Mouse (Mus musculus) common myeloid progenitor, adult 5-6 weeks (primary cell): ENCODE data around the gene Vegfa. TPM values are rescaled to one million over a fixed set of nuclear protein-coding genes. Genes with fewer than 3 reads are reported as not detected.
"Not testable (repeated sequence)": the region's sequence is repeated elsewhere in the genome, so short reads cannot be mapped to it uniquely, and the experiment has no call there.

Experiments used
- ATAC-seq: replicated peaks from 2 replicates; pipeline ENCODE4 v1.8.0; 2016; ENCODE audit warnings: low read depth, mild to moderate bottlenecking, moderate TSS enrichment, inconsistent platforms; ENCODE audit not compliant: poor library complexity, severe bottlenecking
- total RNA-seq: library from RNA; stranded (forward); fragments of 200-1000, 187-1606 nt; gene quantifications from 2 replicates; pipeline ENCODE4 v1.2.3, GENCODE M21; 2017

Vegfa gene
- total RNA-seq, 1 experiment from 2014 or later = 17.9 TPM

DNA sequence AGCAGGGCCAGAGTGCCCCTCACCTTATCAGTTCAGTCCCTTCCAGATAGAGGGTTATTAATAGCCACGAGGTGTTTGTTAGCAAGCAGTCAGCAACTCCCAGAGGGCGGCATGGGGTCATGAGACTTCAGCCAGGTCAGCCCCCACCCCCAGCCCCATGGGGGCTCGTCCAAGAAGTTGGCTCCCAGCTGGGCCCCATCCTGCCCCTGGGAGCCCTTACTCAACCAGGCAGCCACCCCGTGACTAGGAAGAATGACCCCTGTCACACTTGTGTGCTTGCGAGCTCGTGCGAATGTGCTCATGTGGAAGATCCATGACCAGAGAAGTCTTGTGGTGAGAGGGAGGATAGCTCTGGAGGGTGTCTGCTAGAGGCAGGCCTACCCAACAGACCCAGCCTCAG lies 23.0 kb downstream of the Vegfa start:
- ATAC-seq = no peak

DNA sequence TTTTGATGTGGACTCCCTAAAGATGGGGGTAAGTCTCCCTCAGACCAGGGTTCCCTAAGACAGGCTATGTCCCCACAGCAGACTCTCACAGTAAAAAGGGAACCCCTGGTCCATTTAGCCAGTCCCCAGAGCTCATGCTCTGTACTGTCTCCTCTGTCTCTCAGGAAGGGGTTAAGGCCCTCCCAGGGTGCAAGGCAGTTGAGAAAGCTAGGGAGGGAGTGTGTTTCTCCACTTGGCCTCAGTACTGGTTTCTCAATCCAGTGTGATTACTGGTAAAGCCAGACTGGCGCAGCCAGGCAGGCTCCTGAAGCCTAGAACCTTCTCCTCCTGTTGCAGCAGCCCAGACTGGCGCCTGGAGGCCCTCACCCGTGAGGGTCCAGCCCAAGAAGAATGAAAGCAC lies 26.7 kb downstream of the Vegfa start:
- peak; percentile 48; the same call in 1 of the 2 replicates for ATAC-seq

DNA sequence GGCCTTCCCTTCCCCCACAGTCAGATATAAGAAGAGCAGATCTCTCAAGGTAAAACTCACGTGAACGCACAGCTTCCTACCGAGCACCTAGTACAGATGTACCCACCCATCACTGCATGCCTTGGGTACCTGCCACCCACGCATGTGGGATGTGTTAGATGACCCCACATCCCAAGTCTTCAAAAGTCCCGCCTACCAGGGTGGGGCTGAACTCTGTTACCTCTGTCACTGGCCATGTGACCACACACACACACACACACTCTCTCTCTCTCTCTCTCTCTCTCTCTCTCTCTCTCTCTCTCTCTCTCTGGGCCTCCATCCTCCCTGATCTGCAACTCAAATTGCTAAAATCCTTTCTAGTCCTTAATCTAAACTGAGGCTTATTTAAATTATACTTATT lies 27.7 kb downstream of the Vegfa start:
- no peak for ATAC-seq

DNA sequence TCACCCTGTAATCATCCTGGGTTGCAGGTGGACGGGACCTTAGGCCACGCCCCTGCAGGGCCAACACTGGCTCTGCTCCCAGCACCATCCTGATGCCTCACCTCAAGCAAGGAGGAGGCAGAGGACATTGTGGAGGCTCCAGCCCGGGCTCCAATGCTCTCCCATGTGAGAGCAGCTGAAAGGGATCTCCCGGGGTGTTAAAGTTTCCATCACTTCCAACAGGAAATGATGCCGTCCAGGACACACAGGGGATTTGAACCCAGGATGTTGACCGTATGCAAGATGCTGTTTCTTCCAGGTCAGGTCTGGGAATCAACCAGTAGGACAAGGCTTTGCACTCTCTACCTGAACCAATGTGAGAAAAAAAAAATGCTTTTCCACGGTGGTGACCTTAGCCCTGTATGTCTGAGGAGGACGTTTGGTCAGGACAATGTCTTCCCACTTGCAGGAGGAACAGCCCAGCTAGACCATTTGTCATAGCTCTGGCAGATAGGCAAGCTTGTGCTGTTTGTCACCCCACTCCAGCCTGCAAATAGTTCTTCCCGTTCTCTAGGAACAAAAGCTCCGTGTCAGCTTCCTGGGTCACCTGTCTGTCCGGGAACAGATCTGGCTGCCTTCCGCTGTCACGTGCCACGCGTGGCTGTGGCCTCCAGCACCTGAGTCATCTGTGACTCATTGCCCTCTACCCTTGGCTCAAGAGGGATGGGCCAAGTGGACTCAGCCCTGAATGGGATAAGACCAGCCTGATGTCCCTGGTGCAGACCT lies 28.3 kb downstream of the Vegfa start:
- no peak for ATAC-seq

DNA sequence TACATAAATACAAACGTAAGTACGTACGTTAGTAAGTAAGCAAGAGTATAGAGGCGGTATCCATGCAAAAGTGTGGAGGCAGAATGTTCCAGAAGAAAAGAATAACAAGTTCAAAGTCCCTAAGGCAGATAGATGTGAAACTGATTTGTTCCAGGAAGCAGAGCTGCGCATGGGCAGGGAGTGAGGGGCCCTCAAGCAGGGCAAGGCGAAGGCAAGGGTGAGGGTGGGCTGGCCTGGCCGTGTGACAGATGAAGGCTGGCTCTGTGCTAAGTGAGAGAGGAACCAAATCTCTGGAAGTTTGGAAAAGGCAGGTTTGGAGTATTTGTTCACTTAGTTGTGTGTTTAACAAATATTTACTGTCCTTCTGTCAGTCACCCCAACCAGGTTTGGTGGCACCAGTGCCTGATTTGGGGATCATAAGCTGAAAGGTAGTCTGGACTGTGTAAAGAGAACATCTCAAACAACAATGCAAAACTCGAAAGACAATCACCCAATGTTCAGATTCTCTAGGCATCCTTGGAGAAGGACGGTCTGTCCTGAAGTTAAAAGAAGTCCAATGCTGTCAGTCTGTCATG lies 32.7 kb downstream of the Vegfa start:
- no peak for ATAC-seq

DNA sequence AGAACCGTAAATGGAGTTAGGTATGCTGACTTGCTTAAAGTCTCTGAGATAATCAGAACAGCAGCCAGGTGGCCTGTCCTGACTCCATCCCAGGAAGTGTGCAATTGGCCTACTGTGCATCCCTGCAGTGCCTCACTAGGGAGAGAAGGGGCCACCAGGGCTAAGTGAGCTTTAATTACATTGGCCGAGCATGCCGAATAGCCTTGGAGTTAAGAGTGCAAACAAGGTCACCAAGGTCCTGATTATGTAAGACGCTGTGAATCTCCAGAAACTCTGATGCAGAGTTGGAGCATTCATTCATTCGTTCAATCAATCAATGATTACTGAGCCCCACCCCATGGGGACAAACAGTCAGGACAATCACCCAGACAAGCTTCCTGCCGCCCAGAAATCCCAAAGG lies 33.8 kb downstream of the Vegfa start:
- no peak for ATAC-seq

DNA sequence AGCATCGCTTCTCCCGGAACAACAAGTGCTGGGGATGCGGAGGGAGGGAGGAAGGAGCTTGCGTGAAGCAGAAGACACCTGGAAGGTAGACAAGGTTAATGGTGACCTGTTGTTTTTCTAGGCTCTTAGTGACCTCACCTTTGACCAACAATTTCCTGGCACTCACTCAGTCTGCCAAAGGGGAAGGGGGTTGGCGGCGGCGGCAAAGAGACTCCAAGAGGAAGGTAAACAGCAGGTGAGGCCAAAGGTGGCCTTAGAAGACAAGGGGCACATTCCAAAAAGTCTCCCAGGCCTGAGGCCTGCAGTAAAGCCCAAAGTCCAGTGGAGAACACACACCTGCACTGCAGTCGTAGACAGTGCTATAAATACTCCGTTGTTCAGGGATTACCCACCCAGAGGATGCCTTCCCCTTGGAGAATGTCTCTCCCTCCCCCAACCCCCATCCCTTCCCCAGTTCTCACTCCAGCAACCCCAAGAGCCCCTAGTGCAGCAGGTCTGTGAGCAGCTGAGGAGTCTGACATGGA lies 35.2 kb downstream of the Vegfa start:
- ATAC-seq = no peak

DNA sequence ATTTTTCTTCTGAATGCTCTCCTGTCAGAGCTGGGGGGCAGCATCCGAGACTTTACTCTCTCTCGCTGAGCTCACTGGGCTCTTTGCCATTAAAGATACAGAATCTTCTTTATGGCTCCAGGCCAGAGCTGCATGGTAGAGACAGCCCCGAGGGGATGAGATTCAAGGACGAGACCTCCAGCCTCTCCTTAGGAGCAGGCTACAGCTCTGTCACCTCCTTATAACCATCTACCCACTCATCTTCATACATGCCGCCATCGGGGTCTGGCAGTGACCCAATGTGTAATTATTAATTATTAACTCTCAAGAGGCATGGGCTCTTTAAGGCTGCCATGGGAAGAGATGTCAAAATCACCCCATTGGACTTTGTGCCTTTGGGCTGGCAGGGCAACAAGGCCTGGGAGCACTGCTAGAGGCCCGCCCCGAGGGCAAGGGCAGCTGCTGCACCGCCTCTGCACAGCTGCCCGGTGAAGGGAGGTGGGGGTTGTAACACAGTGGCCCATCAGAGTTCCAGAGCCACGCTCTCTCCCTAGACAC lies 37.8 kb downstream of the Vegfa start:
- ATAC-seq = no peak

DNA sequence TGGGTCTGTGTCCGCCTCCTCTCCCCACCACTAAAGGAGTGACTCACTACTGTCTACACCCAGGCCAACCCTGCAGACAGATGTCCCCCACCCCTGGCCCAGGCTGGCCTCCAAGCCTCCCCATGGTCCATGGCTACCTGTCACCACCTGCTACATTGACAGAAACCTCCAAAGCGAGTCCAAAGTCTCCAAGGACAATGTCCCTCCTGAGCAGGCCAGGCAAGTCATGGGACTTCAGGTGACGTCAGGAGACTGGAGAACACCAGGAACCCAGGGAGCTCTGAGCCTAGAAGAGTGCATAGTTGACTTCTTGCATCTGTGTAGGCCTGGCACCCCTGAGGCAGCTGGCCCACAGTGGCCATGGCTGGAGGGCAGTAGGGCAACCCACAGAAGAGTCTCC lies 45.3 kb downstream of the Vegfa start:
- ATAC-seq = no peak

DNA sequence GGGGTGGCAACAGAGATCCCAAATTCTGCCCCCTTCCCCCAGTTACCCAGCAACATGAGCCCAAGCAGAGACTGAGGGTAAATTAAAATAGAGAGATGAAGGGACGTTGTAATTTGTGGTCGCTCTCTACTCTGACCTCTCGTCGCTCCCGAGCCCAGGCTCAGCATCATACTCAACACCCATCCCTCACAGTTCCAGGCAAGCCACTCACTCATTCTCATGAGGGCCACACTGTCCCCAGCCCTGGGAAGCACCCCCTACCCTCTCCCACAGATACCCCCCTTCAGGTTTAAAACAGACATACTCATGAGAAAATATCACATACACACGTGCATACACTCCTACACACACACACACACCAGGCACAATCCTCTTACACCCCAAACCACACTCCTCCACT lies 45.8 kb downstream of the Vegfa start:
- no peak for ATAC-seq

DNA sequence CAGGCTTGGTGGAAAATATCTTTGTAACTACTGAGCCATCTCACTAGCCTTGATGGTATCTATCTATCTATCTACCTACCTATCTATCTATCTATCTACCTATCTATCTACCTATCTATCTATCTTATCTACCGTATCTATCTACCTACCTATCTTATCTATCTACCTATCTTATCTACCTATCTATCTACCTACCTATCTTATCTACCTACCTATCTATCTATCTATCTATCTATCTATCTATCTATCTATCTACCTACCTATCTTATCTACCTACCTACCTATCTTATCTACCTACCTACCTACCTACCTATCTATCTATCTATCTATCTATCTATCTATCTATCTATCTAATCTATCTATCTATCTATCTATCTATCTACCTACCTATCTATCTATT lies 49.0 kb downstream of the Vegfa start:
- ATAC-seq = not testable (repeated sequence)

DNA sequence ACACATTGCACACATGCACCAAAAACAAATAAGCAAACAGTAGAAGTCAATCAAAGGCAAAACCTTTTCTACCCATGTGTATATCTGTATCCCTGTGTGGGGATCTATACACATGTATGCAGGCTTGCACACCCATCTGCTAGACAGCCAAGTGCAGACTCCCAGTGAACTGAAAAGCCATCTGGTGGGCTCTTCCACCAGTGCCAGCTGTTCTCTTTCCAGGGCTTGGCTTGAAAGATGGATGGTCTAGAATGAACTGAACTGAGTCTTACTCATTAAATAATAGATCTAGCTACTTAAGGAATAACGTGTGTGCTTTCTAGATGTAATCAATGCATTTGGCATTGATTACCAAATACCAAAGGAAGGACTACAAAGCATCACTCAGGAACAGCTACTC lies 50.3 kb downstream of the Vegfa start:
- no peak for ATAC-seq

DNA sequence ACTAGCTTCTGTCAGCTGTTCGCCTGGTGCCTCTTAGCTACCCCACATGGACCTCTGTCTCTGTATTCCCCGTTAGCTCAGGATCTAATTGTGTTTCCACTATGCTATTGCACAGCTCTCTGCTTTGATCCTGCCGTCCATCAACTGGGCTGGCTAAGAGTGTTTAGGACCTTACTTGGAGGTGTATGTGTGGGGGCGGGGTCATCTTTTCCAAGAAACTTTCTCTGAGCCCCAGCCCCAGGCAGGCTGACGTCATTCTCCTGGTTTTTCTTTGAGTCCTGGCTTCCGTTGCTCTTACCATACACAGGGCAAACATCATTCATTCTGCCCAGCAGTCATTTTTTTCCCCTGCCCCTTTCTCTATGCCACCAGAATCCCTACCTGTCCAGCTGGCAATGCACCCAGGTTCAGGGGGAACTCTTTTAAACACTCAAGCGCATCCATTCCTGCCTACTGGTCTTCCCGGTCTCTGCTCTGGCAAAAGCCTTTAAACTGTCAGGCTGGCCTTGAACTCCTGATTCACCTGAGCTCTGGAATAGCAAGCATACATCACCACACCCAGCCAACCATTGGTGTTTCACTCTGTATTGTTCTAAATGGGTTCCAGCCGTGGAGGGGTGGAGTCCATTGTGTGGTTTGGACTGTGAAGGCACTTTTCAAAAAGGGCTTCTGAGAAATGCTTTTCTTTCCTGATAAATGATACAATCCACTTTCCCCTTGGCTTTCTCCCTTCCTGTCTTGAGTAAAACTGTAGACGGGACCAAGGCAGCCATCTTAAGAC lies 53.0 kb downstream of the Vegfa start:
- ATAC-seq = no peak

DNA sequence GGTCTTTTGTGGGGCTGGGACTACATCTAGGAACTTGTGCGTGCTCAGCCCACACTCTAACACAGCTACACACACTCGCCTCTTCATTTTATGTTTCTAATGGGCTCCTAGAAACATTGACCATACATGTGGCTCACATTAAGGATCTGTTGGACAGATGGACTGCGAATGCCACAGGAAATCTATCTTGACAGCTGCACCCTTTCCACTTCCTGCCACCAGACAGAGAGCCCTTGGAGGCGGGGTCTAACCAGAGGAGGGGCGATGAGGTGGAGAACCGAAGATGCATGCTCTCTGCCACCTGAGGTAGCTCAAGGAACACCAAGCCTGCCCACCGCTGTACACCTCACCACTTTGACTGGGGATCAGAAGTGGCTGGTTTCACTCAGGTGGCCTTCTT lies 57.7 kb downstream of the Vegfa start:
- ATAC-seq = peak; percentile 88

DNA sequence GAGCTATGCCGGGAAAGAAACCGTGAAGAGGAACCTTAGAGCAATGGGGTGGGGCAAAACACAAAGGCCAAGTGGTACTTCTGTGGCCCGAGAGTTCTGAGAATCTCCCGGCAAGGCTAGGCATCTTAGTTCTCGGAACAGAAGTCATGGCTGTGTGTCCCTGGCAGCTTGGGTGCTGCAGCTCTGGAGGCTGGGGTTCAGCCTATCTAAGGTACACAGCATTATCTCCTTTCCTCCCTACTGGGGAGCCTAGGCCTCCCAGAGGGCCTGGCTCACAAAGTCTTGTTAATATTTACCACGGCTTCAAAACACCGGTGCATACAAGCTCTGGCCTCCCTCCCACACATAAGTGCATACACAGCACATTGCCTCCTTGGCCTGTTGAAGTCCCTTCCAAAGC lies 59.0 kb downstream of the Vegfa start:
- no peak for ATAC-seq

DNA sequence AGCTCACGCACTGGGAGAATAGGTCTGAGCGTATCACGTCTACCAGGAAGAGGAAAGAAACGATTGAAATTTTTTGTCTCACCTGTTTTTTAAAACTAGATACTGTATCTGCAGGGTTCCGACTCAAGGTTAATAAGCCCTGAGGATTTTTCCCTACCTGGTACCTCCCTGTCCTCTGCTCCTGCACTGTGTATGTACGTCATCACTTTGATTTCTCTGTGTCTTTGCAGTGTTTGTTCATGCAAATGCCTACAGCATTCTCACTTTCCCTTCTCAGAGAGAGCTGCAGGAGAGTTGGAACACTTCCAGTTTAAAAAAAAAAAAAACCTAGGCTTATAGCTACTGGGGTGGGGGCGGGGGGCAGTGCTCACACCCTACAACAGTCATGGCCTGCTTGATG lies 59.8 kb downstream of the Vegfa start:
- ATAC-seq = no peak

DNA sequence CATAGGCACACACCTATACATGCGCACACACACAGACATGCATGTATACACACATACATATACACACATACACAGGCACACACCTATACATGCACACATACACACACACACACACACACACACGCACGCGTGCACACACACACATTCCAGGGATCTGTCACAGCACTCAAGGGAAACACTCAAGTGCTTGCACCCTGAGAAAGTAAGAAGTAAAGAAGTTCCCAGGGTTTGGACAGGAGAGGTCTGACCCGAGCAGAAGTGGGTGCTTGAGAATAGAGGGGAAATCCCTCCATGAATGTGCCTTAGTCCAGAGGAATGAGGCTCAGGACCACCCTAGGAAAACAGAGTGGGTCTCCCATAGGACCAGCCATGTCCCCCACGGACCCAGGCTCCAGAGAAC lies 60.4 kb downstream of the Vegfa start:
- ATAC-seq = no peak

DNA sequence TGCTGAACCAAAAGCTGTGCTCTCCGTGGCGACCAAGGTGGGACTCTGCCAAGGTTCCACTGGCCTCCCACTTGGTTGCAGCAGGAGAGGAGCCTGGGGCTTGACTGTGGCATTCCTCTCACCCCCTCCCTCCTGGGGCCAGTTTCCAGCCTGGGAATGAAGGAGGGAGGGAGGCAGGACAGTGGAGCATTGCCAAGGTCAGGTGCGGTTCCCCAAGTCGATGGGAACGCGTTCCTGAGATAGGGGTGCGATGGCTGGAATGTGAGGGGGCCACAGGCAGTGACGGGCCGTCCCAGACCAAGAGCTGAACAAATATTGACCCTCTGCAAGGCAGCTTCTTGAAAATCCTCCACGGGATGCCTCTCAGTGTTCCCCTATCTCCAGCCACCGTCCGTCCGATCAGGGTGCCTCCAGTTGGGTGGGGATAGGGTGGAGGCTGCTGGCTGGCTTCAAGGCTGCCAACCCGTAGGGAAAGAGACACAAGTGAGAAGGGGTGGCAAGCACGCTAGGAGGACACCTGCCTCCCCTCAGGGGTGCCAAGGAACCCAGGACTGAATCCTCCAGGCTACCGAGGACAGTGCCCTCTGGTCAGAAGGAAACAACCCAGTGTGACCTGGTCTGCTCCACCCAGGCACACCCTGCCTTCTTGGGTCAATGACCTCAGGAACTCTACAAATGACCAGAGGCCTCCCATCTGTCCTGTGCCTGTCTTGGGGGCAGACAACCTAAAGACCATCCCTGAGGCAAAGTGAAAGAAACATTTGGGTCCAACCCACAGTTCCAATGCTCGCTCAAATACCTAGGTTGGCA lies 61.2 kb downstream of the Vegfa start:
- no peak for ATAC-seq

DNA sequence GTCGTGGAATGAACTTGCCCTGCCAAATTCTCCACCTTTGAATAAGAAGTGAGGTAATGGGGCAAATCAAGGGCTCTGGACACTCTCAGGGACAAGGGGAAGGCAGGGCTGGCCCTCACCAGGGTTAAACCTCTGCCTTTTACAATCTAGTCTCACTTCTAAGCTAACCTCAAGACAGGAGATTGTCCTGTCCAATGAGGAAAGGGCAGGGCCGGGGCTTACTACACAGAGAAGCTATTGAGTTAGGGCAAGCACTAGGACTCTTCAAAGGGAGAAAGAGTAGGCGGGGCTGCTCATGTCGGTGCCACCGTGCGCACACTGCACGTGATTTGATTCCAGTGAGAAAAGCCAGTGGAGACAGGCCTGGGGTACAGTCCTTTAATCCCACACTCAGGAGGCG lies 62.6 kb downstream of the Vegfa start:
- ATAC-seq = no peak

DNA sequence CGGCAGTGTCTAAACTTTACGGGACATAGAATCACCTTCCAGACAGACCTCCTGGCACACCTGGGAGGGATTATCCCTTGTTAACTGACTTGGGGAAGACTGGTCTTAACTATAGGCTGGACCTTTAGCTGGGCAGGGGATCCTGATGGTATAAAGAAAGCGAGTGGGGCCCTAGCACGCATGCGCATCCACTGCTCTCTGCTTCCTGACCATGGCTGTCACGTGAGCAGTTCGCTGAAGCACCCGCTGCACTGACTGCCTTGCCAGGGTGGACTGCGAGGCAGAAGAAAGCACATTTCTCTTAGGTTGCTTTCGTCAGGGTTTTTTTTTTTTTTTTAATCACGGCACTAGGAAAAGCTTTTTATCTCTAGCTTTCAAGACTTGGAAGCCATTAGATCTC lies 63.8 kb downstream of the Vegfa start:
- ATAC-seq = no peak
